Mouse (Mus musculus) CH12.LX (cell line): Measurements from ENCODE around the gene Tssk2. TPM values are rescaled to one million over a fixed set of nuclear protein-coding genes. Genes with fewer than 3 reads are reported as not detected.
A peak's percentile ranks its signal among the peaks of the same experiment; 100 is the strongest.

Experiments
- DNase-seq: peaks from one replicate; pipeline ENCODE4 v3.0.0-alpha.2; 2013; ENCODE audit errors: extremely low read depth
- H3K27ac ChIP-seq: 2 replicates; pipeline ENCODE4 v1.5.1; 2012; ENCODE audit warnings: low read depth, mild to moderate bottlenecking, control low read depth, moderate library complexity; ENCODE audit not compliant: insufficient read depth
- H3K27me3 ChIP-seq: replicated peaks from 2 replicates; pipeline ENCODE3; 2012; ENCODE audit warnings: inconsistent platforms
- H3K36me3 ChIP-seq, 2 experiments: replicated peaks in 1 of 2; 2 replicates each; pipeline versions ENCODE3 to v1.6.1; 2012; ENCODE audit warnings: inconsistent platforms in 1 of 2, low read length in 1 of 2, mild to moderate bottlenecking in 1 of 2, mixed read lengths in 1 of 2, moderate library complexity in 1 of 2; ENCODE audit not compliant: control insufficient read depth in 1 of 2, insufficient read depth in 1 of 2
- H3K4me1 ChIP-seq, 2 experiments: 2 replicates each; pipeline ENCODE4 v1.6.1; 2012; ENCODE audit warnings: inconsistent platforms in 1 of 2, moderate library complexity in 1 of 2; ENCODE audit not compliant: insufficient read depth in 2 of 2, control insufficient read depth in 1 of 2
- H3K4me2 ChIP-seq: 2 replicates; pipeline ENCODE4 v1.6.1; 2012; ENCODE audit warnings: low read depth, mild to moderate bottlenecking, control low read depth; ENCODE audit not compliant: poor library complexity, insufficient read depth, severe bottlenecking
- H3K4me3 ChIP-seq, 3 experiments: fragments of 150-350 bp in 1 of 3; sonication (generic) in 1 of 3; replicated peaks in 1 of 3; 2 replicates each; pipeline versions ENCODE3 to v1.5.1; 2011 to 2012; ENCODE audit warnings: low read depth in 2 of 3, low read length in 2 of 3, mild to moderate bottlenecking in 2 of 3, moderate library complexity in 2 of 3, control low read depth in 1 of 3, improper control_type of control experiment in 1 of 3, inconsistent platforms in 1 of 3, mixed read lengths in 1 of 3; ENCODE audit not compliant: poor library complexity in 1 of 3
- H3K79me2 ChIP-seq: replicated peaks from 2 replicates; pipeline ENCODE4 v1.6.1; 2012; ENCODE audit warnings: mild to moderate bottlenecking, moderate library complexity; ENCODE audit not compliant: control insufficient read depth, poor library complexity, insufficient read depth, severe bottlenecking; ENCODE audit errors: extremely low read depth
- H3K9ac ChIP-seq: 2 replicates; pipeline ENCODE4 v1.6.1; 2012; ENCODE audit warnings: low read depth, mild to moderate bottlenecking, control low read depth, moderate library complexity; ENCODE audit not compliant: insufficient read depth
- H3K9me3 ChIP-seq: replicated peaks from 2 replicates; pipeline ENCODE3; 2012; ENCODE audit warnings: low read length, inconsistent platforms, mixed read lengths
- BHLHE40 ChIP-seq: IDR thresholded peaks from 2 replicates; pipeline ENCODE4 v1.6.1; 2011; ENCODE audit warnings: mild to moderate bottlenecking, low read depth, low read length, improper control_type of control experiment
- CHD2 ChIP-seq: IDR thresholded peaks from 2 replicates; pipeline ENCODE4 v1.6.1; 2011; ENCODE audit warnings: low read length, improper control_type of control experiment
- CTCF ChIP-seq, 2 experiments: IDR thresholded peaks in 1 of 2; conservative IDR thresholded peaks in 1 of 2; 2 replicates each; pipeline ENCODE4 v1.5.1; 2011 to 2012; ENCODE audit warnings: low read depth in 2 of 2, low read length in 2 of 2, improper control_type of control experiment in 1 of 2, inconsistent platforms in 1 of 2, mild to moderate bottlenecking in 1 of 2, moderate library complexity in 1 of 2
- E2F4 ChIP-seq: IDR thresholded peaks from 2 replicates; pipeline ENCODE4 v1.6.1; 2011; ENCODE audit warnings: low read depth, low read length, improper control_type of control experiment; ENCODE audit not compliant: insufficient replicate concordance
- HCFC1 ChIP-seq: IDR thresholded peaks from 2 replicates; pipeline ENCODE4 v1.6.1; 2012; ENCODE audit warnings: low read depth, mild to moderate bottlenecking, inconsistent platforms, low read length, improper control_type of control experiment
- IRF4 ChIP-seq: IDR thresholded peaks from 2 replicates; pipeline ENCODE4 v1.6.1; 2014; ENCODE audit warnings: low read depth, mild to moderate bottlenecking, inconsistent platforms, low read length, improper control_type of control experiment
- KAT2A ChIP-seq: IDR thresholded peaks from 2 replicates; pipeline ENCODE4 v1.6.1; 2012; ENCODE audit warnings: low read length, improper control_type of control experiment, inconsistent platforms; ENCODE audit not compliant: insufficient replicate concordance
- MXI1 ChIP-seq: IDR thresholded peaks from 2 replicates; pipeline ENCODE4 v1.6.1; 2011; ENCODE audit warnings: mild to moderate bottlenecking, low read depth, low read length, improper control_type of control experiment
- MYC ChIP-seq: IDR thresholded peaks from 2 replicates; pipeline ENCODE4 v1.6.1; 2011; ENCODE audit warnings: low read depth, mild to moderate bottlenecking, improper control_type of control experiment, low read length
- NRF1 ChIP-seq: IDR thresholded peaks from 2 replicates; pipeline ENCODE4 v1.6.1; 2014; ENCODE audit warnings: low read depth, mild to moderate bottlenecking, inconsistent platforms, low read length, improper control_type of control experiment, moderate library complexity
- RAD21 ChIP-seq: IDR thresholded peaks from 2 replicates; pipeline ENCODE4 v1.6.1; 2011; ENCODE audit warnings: low read depth, mild to moderate bottlenecking, low read length, improper control_type of control experiment, moderate library complexity
- RCOR1 ChIP-seq: conservative IDR thresholded peaks from 2 replicates; pipeline ENCODE4 v1.6.1; 2012; ENCODE audit warnings: low read depth, mild to moderate bottlenecking, inconsistent platforms, low read length, improper control_type of control experiment
- SMC3 ChIP-seq: IDR thresholded peaks from 2 replicates; pipeline ENCODE4 v1.6.1; 2011; ENCODE audit warnings: low read depth, low read length, improper control_type of control experiment
- USF2 ChIP-seq: conservative IDR thresholded peaks from 2 replicates; pipeline ENCODE4 v1.6.1; 2011; ENCODE audit warnings: low read depth, low read length, improper control_type of control experiment
- ZMIZ1 ChIP-seq: IDR thresholded peaks from 2 replicates; pipeline ENCODE4 v1.6.1; 2012; ENCODE audit warnings: low read depth, mild to moderate bottlenecking, inconsistent platforms, low read length, improper control_type of control experiment
- ZNF384 ChIP-seq: IDR thresholded peaks from 2 replicates; pipeline ENCODE4 v1.6.1; 2012; ENCODE audit warnings: low read depth, low read length, improper control_type of control experiment, inconsistent platforms
- dilution Hi-C: fragments of 300-500 bp; cut with MboI; formaldehyde crosslinking; loops from 2 replicates; pipeline ENCODE4 v1.14.3; 2020; ENCODE audit warnings: low sequenced_read_pairs; ENCODE audit not compliant: extremely low pct_unique_long_range_greater_than_20kb, extremely low pct_ligation_motif_present
- in situ Hi-C: fragments of 300-500 bp; cut with MboI; formaldehyde crosslinking; loops from 3 replicates; pipeline ENCODE4 v1.14.3; 2019; ENCODE audit warnings: low sequenced_read_pairs, low pct_ligation_motif_present, low pct_unique_long_range_greater_than_20kb, mixed read lengths
- polyA plus RNA-seq: library from polyadenylated mRNA; unstranded; fragments of >175 nt; gene quantifications from 2 replicates; pipeline ENCODE4 v1.2.1, GENCODE M21; 2012; ENCODE audit warnings: low read depth; ENCODE audit not compliant: insufficient read length
- total RNA-seq, 2 experiments: library from RNA; depleted of rRNA; stranded (reverse); fragments of 300-350 nt in 1 of 2; fragments of >200 nt in 1 of 2; gene quantifications; 2 replicates each; pipeline ENCODE4 v1.2.3; 2012 to 2014

The Tssk2 gene
- total and polyA plus RNA-seq, 3 experiments, result 0.21 TPM; not detected in 2

GRCm38 (mm10) chr16:17938821-17939220 lies 40.4 kb downstream of the Tssk2 start:
- dilution Hi-C loops (no loop called here), in situ Hi-C loops (no loop called here)
- no peak for TF ChIP-seq HCFC1
- no peak for TF ChIP-seq NRF1
- no peak for TF ChIP-seq KAT2A
- TF ChIP-seq USF2, result no peak
- TF ChIP-seq ZNF384, result peak; percentile 49; the same call in 1 of the 2 replicates
- peak; percentile 89 for TF ChIP-seq RAD21
- TF ChIP-seq MYC, result no peak
- TF ChIP-seq IRF4, result peak; percentile 79
- peak; percentile 94 for TF ChIP-seq SMC3
- peak; percentile 68 to 98 for TF ChIP-seq CTCF (conservative IDR thresholded peaks at IDR 0.05 in 1 of 2, IDR thresholded peaks at IDR 0.05 in 1 of 2; ENCODE audit: low read depth in 2 of 2, low read length in 2 of 2)
- no peak for TF ChIP-seq MXI1
- no peak for TF ChIP-seq ZMIZ1
- Histone ChIP-seq H3K4me3 (no peak overlapping the region), H3K27ac (no peak overlapping the region), H3K36me3 (no peaks in the 10 kb centered on the region), H3K9me3 (no peaks in the 10 kb centered on the region), H3K9ac (peak overlapping the region; percentile 18; the same call in 1 of the 2 replicates), H3K4me1 (peaks cover 0 to 9% of the 10 kb centered on the region in 2 experiments; a peak in 2 of 4 replicates), H3K4me2 (peak overlapping the region; percentile 47), H3K79me2 (no peaks in the 10 kb centered on the region), H3K27me3 (peaks cover 58% of the 10 kb centered on the region)
- DNase-seq, result peak; percentile 76

- H3K4me3 ChIP-seq, result no peak overlapping the region
- H3K27ac ChIP-seq, result no peak overlapping the region
- peaks cover 0 to 9% of the 10 kb centered on the region in 2 experiments; a peak in 2 of 4 replicates for H3K4me1 ChIP-seq
- peaks cover 56% of the 10 kb centered on the region for H3K27me3 ChIP-seq
- no peak overlapping the region for H3K4me2 ChIP-seq
- no peak for DNase-seq
- no peaks in the 10 kb centered on the region for H3K79me2 ChIP-seq
- dilution Hi-C loops, result no loop called here
- in situ Hi-C loops, result no loop called here
- no peak for TF ChIP-seq RCOR1
- no peak for TF ChIP-seq BHLHE40
- no peak for TF ChIP-seq CHD2
- TF ChIP-seq E2F4, result no peak
- H3K9ac ChIP-seq, result no peak overlapping the region
- no peaks in the 10 kb centered on the region for H3K36me3 ChIP-seq
- no peaks in the 10 kb centered on the region for H3K9me3 ChIP-seq
These were observed 40.9 kb downstream of the Tssk2 start for GRCm38 (mm10) chr16:17939255-17939751.
